Mouse (Mus musculus): ENCODE data around the gene Rab44.
A peak's percentile ranks its signal among the peaks of the same experiment; 100 is the strongest.

Gene Rab44

DNA sequence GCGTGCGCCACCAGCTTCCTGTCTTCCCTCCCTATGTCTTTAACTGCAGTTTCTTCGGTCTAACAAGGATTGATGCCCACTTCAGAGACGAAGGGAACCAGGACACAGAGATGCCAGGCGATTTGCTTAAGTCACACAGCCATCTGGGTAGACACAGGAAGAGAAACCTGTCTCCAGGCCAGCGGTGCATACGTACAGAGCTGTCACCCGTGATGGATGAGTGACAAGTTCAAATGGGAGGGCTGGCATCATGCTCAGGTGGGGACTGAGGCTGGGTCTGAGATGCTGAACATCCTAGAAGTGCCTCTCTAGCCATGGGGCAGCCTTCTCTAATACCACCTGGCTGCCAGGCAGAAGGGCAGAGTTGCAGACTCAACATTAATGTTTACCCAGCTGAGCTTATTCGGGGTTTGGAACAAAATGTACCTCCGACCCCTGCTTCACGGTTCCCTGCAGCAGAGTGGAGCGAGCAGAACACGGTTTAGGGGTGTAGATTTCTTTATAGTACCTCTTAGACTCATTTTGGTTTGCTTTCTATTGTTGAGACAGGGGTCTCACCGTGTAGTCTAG is 56.6 kb downstream of the Rab44 start:
- DNase-seq = no peak

- peak; percentile 74 for DNase-seq
Observed at GRCm38 (mm10) chr17:29171001-29171772, 57.2 kb downstream of the Rab44 start.

DNA sequence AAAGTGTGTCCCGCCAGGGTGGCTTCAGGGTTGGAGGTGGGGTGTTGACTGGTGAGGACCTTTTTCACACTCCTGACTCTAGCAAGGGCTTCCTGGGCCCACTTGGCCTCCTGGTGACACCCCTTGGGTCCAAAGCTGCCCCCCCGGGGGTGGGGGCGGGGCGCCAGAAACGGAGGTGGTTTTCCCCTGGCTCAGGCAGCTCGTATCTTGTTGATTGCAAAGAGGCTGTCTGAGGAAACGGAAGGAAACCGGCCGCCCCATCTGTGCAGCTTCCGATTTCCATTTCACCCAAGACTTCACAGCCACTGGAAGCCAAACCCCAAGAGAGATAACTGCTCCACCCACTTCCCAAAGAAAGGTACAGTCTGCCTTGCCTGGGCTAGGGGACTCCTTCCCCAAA is 58.1 kb downstream of the Rab44 start:
- DNase-seq = no peak

- no peak for DNase-seq
Observed at GRCm38 (mm10) chr17:29173165-29173564, 59.2 kb downstream of the Rab44 start.

GRCm38 (mm10) chr17:29175693-29176092 is 61.7 kb downstream of the Rab44 start:
- DNase-seq = no peak

DNA sequence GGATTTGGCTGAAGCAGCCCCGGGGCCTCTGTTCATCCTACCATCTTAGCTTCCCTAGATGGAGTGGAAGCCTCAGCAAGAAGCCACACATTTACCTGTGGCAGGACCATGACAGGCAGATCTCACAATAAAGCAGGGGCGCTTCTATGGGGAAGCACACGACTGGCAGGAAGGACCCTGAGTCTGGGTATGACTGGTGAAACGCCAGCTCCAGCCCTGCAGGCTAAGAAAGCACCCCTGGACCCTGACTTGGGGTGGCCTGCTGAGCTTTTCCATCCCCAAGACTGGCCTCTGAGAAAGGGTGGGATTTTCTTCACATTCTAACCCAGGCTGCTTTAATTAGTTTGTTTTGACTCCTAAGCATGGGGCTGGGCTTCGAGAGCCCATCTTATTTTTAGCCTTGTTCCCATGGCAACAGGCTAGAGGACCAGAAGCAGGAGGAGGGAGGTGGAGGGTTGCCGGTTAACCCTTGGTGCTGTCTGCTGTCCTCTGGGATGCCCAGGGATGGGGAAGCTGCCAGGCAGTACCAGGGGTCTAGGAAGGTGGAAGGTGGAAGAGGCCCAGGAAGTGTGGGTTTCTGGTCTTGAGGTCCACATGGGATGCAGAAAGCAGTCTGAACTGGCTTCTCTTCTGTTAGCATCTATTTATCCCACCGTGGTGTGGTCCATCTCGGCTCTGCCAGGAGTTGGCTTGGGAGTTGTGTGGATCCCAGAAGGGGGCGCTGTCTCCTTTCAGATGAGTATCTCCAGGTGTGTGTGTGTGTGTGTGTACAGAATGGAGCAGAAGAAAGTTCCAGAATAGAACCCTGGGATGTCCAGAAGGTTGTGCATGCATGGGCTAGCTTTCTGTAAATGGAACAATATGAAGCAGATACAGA is 62.7 kb downstream of the Rab44 start:
- DNase-seq = peak; percentile 78

GRCm38 (mm10) chr17:29178503-29179059 is 64.6 kb downstream of the Rab44 start:
- DNase-seq = no peak

GRCm38 (mm10) chr17:29179917-29180316 is 66.0 kb downstream of the Rab44 start:
- DNase-seq = no peak

- no peak for DNase-seq
Observed at GRCm38 (mm10) chr17:29180406-29181127, 66.6 kb downstream of the Rab44 start.

DNA sequence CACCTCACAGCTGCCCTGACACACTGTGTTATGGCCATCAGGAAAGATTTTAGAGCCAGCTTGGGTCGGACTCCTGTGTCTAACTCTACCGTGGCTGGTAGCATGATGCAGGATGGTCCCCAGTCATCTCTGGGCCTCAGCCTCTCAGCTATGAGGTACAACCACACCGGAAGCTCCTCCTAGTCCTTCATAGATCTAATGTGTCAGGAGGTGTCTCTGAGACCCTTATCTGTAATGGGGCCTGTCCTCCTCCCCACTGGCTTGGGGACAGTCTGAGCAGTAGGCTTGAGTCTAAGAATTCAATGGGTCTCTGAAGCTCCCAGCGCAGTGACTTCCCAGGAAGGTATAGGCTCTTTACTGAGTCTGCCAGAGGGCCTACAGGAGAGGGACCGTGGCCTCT is 67.8 kb downstream of the Rab44 start:
- no peak for DNase-seq

DNA sequence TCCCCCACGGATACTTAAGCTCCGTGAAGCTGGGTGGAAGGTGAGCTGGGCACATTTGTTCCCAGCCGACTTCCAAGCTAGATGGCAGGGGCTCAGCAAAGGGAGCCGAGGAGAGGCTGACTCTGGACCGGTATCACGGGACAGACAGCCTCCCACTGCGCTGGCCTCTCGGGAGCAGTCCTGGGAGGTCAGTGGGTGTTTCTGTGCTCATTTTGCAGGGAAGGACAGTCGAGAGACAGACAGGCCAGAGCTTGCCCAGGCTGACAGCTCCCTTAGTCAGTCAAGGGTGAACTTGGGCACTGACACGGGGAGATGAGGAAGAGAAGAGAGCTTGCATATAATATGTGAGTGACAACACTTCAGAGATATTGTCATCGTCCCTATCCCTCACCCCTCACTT is 69.2 kb downstream of the Rab44 start:
- DNase-seq = no peak

DNA sequence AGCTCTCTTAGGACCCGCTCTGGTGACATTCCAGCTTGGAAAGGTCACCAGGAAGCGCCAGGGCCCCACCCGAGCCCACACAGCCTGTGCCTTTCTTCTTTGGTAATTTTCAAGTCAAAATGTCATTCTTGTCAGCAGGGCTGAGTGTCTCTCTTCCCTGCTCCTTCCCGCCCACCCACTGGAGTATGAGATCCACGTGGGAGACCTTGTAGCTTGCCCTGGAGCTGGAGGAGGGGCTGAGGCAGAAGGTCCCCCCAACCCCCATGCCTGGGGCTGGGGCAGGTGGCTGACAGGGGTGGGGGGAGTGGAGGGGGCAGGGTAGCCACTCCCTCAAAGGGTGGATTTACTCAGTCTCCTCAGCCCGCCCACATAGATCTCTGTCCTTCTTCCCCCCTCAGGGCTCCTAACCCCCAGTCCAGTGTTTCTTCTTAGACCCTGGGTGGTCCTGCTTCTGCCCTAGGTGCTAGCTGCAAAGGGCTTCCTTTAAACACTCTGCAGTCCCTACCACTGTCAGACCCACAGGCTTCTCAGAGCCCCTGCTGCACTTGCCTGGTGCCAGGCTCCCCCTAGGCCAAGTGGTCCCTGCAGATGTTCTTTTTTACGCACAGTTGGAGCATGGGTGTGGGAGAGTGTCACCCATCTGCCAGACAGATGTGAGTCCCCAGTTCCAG is 71.6 kb downstream of the Rab44 start:
- no peak for DNase-seq

DNA sequence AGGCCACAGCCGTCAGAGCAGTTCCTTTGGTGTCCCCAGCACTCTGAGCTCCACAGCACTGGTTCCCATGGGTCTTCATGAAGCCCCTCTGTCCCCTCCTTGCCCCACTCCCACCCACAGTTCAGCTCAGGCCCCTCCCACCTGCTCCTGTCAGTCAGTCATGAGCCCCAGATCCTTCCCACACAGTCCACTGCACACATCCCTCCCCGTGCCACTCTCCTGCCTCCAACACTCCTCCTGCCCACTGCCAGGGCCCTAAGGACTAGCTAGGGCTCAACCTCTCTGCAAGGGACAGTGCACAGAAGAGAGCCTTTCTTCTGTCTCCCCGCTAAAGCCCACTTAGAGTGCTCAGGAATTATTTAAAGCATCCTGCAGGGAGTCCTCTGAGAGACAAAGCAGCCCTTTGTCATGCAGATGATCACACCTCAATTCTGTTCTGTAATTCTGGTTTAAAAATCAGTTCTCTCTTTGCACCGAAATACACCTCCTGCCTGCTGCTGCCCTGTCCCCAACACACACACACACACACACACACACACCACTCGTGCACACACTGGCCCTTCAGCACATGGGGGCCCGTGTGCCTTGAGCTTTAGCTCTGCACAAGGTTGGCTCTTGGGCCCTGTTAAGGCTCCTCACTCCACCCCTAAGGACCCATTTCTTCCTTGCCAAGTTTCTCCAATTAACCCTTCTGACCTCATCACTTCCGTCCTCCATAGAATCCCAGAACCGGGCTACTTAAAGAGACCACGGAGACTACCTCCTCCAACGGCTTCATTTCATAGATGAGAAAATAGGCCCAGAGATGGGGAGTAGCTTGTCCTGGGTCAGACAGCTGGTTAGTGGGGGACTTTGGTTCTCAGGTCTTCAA is 73.3 kb downstream of the Rab44 start:
- no peak for DNase-seq

GRCm38 (mm10) chr17:29188989-29189388 is 75.0 kb downstream of the Rab44 start:
- no peak for DNase-seq

DNA sequence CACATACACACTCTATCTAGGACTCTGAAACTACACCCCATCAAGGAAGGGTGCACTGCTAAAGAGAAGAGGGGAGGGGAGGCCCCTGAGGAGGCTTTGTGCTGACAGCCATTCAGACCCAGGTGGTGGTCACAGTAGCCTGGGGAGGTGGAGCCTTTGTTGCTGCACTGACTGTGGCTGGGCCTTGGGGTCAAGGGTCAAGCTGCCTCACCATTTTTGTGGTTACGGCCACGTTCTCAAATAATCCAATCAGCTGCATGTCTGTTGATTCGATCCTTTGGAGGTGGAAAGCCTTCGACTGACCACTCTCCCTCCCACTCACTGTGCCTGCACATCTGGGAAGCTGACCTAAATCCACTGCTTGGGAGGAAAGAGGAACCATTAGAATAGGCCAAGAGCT is 81.6 kb downstream of the Rab44 start:
- no peak for DNase-seq
